Mouse (Mus musculus): ENCODE data around the gene Col4a4. TPM values are rescaled to one million over a fixed set of nuclear protein-coding genes. Genes with fewer than 3 reads are reported as not detected.
A peak's percentile ranks its signal among the peaks of the same experiment; 100 is the strongest.

The Col4a4 gene
- polyA plus RNA-seq, 1 experiment from 2014 or later: 0.10 TPM

DNA sequence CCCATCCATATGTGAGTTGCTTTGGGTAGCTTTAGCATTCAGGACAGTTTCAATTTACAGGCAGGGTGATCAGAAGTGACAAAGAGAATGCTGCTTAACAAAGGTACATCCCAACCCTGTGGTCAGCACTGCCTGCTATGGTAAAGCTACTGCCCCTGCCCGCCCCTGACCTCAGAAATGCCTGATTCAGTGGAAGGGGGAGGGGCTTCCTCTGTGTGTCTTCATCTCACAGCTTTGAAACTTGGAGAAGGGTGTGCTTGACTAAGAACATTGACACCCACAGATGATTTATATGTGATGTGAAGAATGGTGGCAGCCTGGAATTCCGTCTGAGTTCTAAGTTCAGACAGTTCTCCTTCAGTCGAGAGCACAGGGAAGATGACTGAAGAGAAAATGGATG lies 48.8 kb downstream of the Col4a4 start:
- Histone ChIP-seq H3K9me3 (no peaks in the 10 kb centered on the region), H3K4me2 (no peak overlapping the region), H3K27ac (no peak overlapping the region), H3K27me3 (no peaks in the 10 kb centered on the region), H3K4me1 (no peaks in the 10 kb centered on the region), H3K4me3 (no peak overlapping the region), H3K9ac (no peak overlapping the region), H3K36me3 (no peaks in the 10 kb centered on the region)
- no peak for ATAC-seq (ENCODE audit: insufficient number of reproducible peaks, insufficient read depth, low FRiP score, low TSS enrichment, low read depth)
- 74% methylated on average over 3 of the region's 3 CpGs for WGBS

- H3K9ac ChIP-seq: no peak overlapping the region
- no peak for ATAC-seq (ENCODE audit: insufficient number of reproducible peaks, insufficient read depth, low FRiP score, low TSS enrichment, low read depth)
- WGBS: 73% methylated on average over 6 of the region's 6 CpGs
Observed at GRCm38 (mm10) chr1:82536515-82537174, 50.0 kb downstream of the Col4a4 start.

DNA sequence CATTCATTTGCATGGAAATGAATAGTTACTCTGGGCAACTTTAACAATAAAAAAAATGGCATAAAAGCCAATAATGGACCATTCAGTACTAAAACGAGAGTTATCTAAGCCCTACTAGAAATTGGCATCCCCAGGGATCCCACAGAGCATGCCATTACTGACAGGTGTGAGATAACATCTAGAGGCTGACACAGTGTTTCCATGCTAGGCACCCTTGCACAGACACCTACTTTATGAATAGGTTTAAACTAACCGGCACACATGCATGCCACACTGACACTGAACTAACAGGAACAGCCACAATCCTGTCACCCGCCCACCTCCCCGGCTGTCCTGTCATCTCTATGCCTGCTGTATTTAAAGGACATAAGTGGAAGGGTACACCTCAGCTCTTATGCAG lies 58.7 kb downstream of the Col4a4 start:
- Histone ChIP-seq H3K36me3 (no peaks in the 10 kb centered on the region), H3K4me1 (no peaks in the 10 kb centered on the region), H3K27me3 (no peaks in the 10 kb centered on the region), H3K27ac (no peak overlapping the region), H3K9me3 (no peaks in the 10 kb centered on the region), H3K4me2 (no peak overlapping the region), H3K4me3 (no peak overlapping the region), H3K9ac (no peak overlapping the region)
- WGBS: 67% methylated on average over 4 of the region's 4 CpGs
- ATAC-seq (ENCODE audit: insufficient number of reproducible peaks, insufficient read depth, low FRiP score, low TSS enrichment, low read depth): no peak

More at GRCm38 (mm10) chr1:82536515-82537174, 50.0 kb downstream of the Col4a4 start:
- Histone ChIP-seq H3K4me3 (no peak overlapping the region), H3K4me2 (no peak overlapping the region), H3K36me3 (no peaks in the 10 kb centered on the region), H3K27me3 (no peaks in the 10 kb centered on the region), H3K27ac (no peak overlapping the region), H3K9me3 (no peaks in the 10 kb centered on the region), H3K4me1 (no peaks in the 10 kb centered on the region)

- no peaks in the 10 kb centered on the region for H3K9me3 ChIP-seq
- no peak overlapping the region for H3K9ac ChIP-seq
- WGBS: 82% methylated on average over 2 of the region's 2 CpGs
- no peak for ATAC-seq (ENCODE audit: insufficient number of reproducible peaks, insufficient read depth, low FRiP score, low TSS enrichment, low read depth)
- no peaks in the 10 kb centered on the region for H3K27me3 ChIP-seq
- H3K4me1 ChIP-seq: no peaks in the 10 kb centered on the region
- H3K4me2 ChIP-seq: no peak overlapping the region
- H3K36me3 ChIP-seq: no peaks in the 10 kb centered on the region
- H3K27ac ChIP-seq: no peak overlapping the region
- no peak overlapping the region for H3K4me3 ChIP-seq
Observed at GRCm38 (mm10) chr1:82491954-82492353, 94.7 kb downstream of the Col4a4 start.

- no peaks in the 10 kb centered on the region for H3K4me1 ChIP-seq
- no peaks in the 10 kb centered on the region for H3K27me3 ChIP-seq
- no peaks in the 10 kb centered on the region for H3K9me3 ChIP-seq
- WGBS: 83% methylated on average over 4 of the region's 4 CpGs
- H3K27ac ChIP-seq: no peak overlapping the region
- H3K4me2 ChIP-seq: no peak overlapping the region
- no peaks in the 10 kb centered on the region for H3K36me3 ChIP-seq
- ATAC-seq (ENCODE audit: insufficient number of reproducible peaks, insufficient read depth, low FRiP score, low TSS enrichment, low read depth): no peak
- H3K4me3 ChIP-seq: no peak overlapping the region
- no peak overlapping the region for H3K9ac ChIP-seq
Observed at GRCm38 (mm10) chr1:82486371-82486770, 100.3 kb downstream of the Col4a4 start.

GRCm38 (mm10) chr1:82482371-82482770 lies 104.3 kb downstream of the Col4a4 start:
- ATAC-seq (ENCODE audit: insufficient number of reproducible peaks, insufficient read depth, low FRiP score, low TSS enrichment, low read depth): no peak
- 85% methylated on average over 7 of the region's 7 CpGs for WGBS
- Histone ChIP-seq H3K27ac (no peak overlapping the region), H3K9me3 (no peaks in the 10 kb centered on the region), H3K4me1 (no peaks in the 10 kb centered on the region), H3K27me3 (no peaks in the 10 kb centered on the region), H3K4me3 (no peak overlapping the region), H3K9ac (no peak overlapping the region), H3K4me2 (no peak overlapping the region), H3K36me3 (no peaks in the 10 kb centered on the region)

- no peak for ATAC-seq (ENCODE audit: insufficient number of reproducible peaks, insufficient read depth, low FRiP score, low TSS enrichment, low read depth)
- Histone ChIP-seq H3K9ac (no peak overlapping the region), H3K36me3 (no peaks in the 10 kb centered on the region), H3K4me3 (no peak overlapping the region), H3K27ac (no peak overlapping the region), H3K9me3 (no peaks in the 10 kb centered on the region), H3K4me2 (no peak overlapping the region), H3K4me1 (peaks cover 8% of the 10 kb centered on the region; the same call in 1 of the 2 replicates), H3K27me3 (no peaks in the 10 kb centered on the region)
- 75% methylated on average over 12 of the region's 12 CpGs for WGBS
Observed at GRCm38 (mm10) chr1:82479696-82480487, 106.8 kb downstream of the Col4a4 start.

GRCm38 (mm10) chr1:82476746-82477145 lies 109.9 kb downstream of the Col4a4 start:
- Histone ChIP-seq H3K9ac (no peak overlapping the region), H3K4me2 (peak overlapping the region; percentile 40), H3K4me3 (no peak overlapping the region), H3K27me3 (no peaks in the 10 kb centered on the region), H3K9me3 (no peaks in the 10 kb centered on the region), H3K36me3 (no peaks in the 10 kb centered on the region), H3K27ac (0 out of 2 replicates have a peak overlapping the region, but pooled peaks have one; percentile 2), H3K4me1 (peaks cover 10% of the 10 kb centered on the region)
- no peak for ATAC-seq (ENCODE audit: insufficient number of reproducible peaks, insufficient read depth, low FRiP score, low TSS enrichment, low read depth)
- 5% methylated on average over 9 of the region's 9 CpGs for WGBS

GRCm38 (mm10) chr1:82476256-82476655 lies 110.4 kb downstream of the Col4a4 start:
- peak overlapping the region; percentile 40 for H3K4me2 ChIP-seq
- H3K9ac ChIP-seq: no peak overlapping the region
- 36% methylated on average over 11 of the region's 11 CpGs for WGBS
- ATAC-seq (ENCODE audit: insufficient number of reproducible peaks, insufficient read depth, low FRiP score, low TSS enrichment, low read depth): no peak
- 0 out of 2 replicates have a peak overlapping the region, but pooled peaks have one; percentile 2 for H3K27ac ChIP-seq
- no peaks in the 10 kb centered on the region for H3K27me3 ChIP-seq
- peaks cover 10% of the 10 kb centered on the region for H3K4me1 ChIP-seq
- no peaks in the 10 kb centered on the region for H3K36me3 ChIP-seq
- no peaks in the 10 kb centered on the region for H3K9me3 ChIP-seq
- no peak overlapping the region for H3K4me3 ChIP-seq

GRCm38 (mm10) chr1:82475821-82476220 lies 110.8 kb downstream of the Col4a4 start:
- no peaks in the 10 kb centered on the region for H3K36me3 ChIP-seq
- 74% methylated on average over 4 of the region's 4 CpGs for WGBS
- peaks cover 10% of the 10 kb centered on the region for H3K4me1 ChIP-seq
- no peak overlapping the region for H3K4me3 ChIP-seq
- no peak overlapping the region for H3K9ac ChIP-seq
- H3K27me3 ChIP-seq: no peaks in the 10 kb centered on the region
- no peak overlapping the region for H3K27ac ChIP-seq
- no peak for ATAC-seq (ENCODE audit: insufficient number of reproducible peaks, insufficient read depth, low FRiP score, low TSS enrichment, low read depth)
- no peaks in the 10 kb centered on the region for H3K9me3 ChIP-seq
- H3K4me2 ChIP-seq: peak overlapping the region; percentile 40; the same call in 1 of the 2 replicates

DNA sequence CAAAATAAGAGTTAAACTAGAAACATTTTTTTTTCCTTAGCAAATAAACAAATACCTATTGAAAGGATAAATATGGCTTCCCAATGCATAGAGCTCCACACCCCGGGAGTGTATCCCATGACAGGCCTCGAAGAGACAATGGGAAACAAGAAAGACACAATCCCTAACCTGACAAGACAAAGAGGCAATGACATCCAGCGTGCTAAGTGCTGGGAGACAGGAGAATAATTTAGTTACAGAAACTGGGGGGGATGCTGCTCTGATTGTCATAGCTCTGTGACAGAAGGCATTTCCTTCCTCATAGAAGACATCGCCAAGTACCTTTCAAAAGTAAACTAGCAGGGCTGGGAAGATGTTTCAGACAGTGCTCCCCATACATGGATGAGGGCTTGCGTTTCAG lies 111.4 kb downstream of the Col4a4 start:
- Histone ChIP-seq H3K4me1 (peaks cover 10% of the 10 kb centered on the region), H3K27ac (no peak overlapping the region), H3K4me3 (no peak overlapping the region), H3K9ac (no peak overlapping the region), H3K27me3 (no peaks in the 10 kb centered on the region), H3K4me2 (no peak overlapping the region), H3K36me3 (no peaks in the 10 kb centered on the region), H3K9me3 (no peaks in the 10 kb centered on the region)
- WGBS: 78% methylated on average over 5 of the region's 5 CpGs
- ATAC-seq (ENCODE audit: insufficient number of reproducible peaks, insufficient read depth, low FRiP score, low TSS enrichment, low read depth): no peak

DNA sequence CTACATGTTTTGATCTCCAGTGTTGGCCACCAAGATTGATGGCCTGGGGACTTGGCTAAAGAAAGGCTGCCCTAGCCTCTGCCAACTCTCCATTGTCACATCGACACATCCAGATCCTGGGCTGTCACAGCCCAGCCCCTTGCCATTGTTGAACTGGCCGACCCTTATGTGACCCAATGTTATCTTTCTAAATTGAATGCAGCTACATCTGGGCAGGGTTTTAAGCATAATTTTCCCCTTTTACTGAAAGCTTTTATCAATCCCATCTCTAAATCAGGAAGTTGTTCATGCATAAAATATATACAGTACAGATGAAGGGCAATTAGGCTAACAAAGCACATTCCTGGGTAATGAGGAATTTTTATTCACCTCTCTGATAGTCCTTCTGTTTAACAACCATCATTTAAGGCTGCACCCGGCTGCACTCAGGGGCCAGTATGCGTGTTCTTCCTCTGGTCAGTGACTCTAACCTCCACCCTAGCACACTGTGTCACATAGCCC lies 112.1 kb downstream of the Col4a4 start:
- Histone ChIP-seq H3K27ac (no peak overlapping the region), H3K9me3 (no peaks in the 10 kb centered on the region), H3K4me2 (no peak overlapping the region), H3K27me3 (no peaks in the 10 kb centered on the region), H3K9ac (no peak overlapping the region), H3K4me3 (no peak overlapping the region), H3K36me3 (no peaks in the 10 kb centered on the region), H3K4me1 (peaks cover 10% of the 10 kb centered on the region)
- no peak for ATAC-seq (ENCODE audit: insufficient number of reproducible peaks, insufficient read depth, low FRiP score, low TSS enrichment, low read depth)
- WGBS: 34% methylated on average over 4 of the region's 4 CpGs

Data from embryonic facial prominence, embryonic 13.5 days (tissue).